Mouse (Mus musculus): ENCODE measurements around the gene Tmem52b. TPM values are rescaled to one million over a fixed set of nuclear protein-coding genes. Genes with fewer than 3 reads are reported as not detected.

Tmem52b gene
- polyA plus RNA-seq (2015; fragmentation: Nextera tagmentation; extraction: Ambion mirVana): 0.04 and 0.11 TPM in 2 replicates

DNA sequence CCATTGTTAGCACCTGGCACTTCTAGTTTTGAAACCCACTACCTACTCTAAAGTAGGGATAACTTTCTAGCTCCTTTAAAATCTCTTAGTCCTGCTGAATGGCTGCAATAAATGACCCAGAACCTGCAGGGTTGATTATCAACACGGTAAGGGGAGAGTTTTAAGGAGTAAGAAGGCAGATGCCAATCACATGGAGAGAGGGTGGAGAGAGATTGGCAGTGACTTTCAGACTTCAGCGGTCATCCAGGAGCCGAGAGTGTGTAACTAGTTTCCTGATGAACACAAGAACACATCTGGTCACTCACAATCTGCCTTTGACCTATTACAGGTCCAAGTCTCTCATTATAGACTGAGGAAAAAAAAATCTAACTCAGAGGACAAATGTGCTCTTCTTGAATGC, at the start of gene Tmem52b:
Gene Tmem52b (plus strand): TSS at position 189 of the 400 bp plus-strand sequence.
- ATAC-seq (ENCODE audit: low FRiP score, low TSS enrichment) (no peak), DNase-seq (ENCODE audit: low spot score) (no peak)
- H3K4me3 ChIP-seq (ENCODE audit: low read depth, low read length): no peak within 1 kb of the TSS
- H3K9me3 ChIP-seq (ENCODE audit: control insufficient read depth, low read length): no peaks in the 10 kb centered on the region
- TF ChIP-seq CTCF (IDR thresholded peaks at IDR 0.05; ENCODE audit: low read depth) (no peak), EP300 (optimal IDR thresholded peaks at IDR 0.05) (no peak)
- H3K9ac ChIP-seq (ENCODE audit: low read length): no peak within 1 kb of the TSS
- no peak within 1 kb of the TSS for H3K27ac ChIP-seq (replicated peaks)
- H3K36me3 ChIP-seq (ENCODE audit: control insufficient read depth, insufficient read depth, low read length): no peaks in the 10 kb centered on the region
- WGBS: 52% methylated on average over 3 of the region's 3 CpGs
- no peak within 1 kb of the TSS for H3K4me2 ChIP-seq (replicated peaks; ENCODE audit: low read depth)
- no peaks in the 10 kb centered on the region for H3K27me3 ChIP-seq (ENCODE audit: control insufficient read depth, insufficient read depth, low read length)
- no peaks in the 10 kb centered on the region; the same call in 1 of the 2 replicates for H3K4me1 ChIP-seq (replicated peaks; ENCODE audit: control insufficient read depth, insufficient read depth)

DNA sequence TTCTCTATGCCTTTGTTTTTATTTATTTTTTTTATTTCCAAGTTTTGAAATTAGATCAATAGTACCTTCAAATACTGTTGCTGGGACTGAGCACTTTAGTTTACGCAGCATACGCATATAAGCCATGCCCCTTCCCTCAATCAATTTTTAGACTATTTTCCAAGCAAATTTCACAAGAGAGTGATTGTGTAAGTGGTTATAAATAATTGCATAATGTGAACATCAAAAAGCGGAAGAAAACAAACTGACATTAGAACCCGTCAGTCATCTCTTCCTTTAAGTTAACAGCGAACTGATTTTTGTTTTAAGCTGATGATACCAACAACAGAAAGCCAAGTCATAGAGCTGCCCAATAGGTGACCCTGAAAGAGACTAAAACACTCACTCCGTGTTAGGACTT, 41.0 kb upstream of the Tmem52b start:
- no peak overlapping the region for H3K4me3 ChIP-seq (ENCODE audit: low read depth, low read length)
- H3K9me3 ChIP-seq (ENCODE audit: control insufficient read depth, low read length): no peaks in the 10 kb centered on the region
- TF ChIP-seq EP300 (optimal IDR thresholded peaks at IDR 0.05) (no peak), CTCF (IDR thresholded peaks at IDR 0.05; ENCODE audit: low read depth) (no peak)
- WGBS: 85% methylated on average over 6 of the region's 6 CpGs
- H3K4me1 ChIP-seq (replicated peaks; ENCODE audit: control insufficient read depth, insufficient read depth): no peaks in the 10 kb centered on the region
- H3K4me2 ChIP-seq (replicated peaks; ENCODE audit: low read depth): no peak overlapping the region
- H3K9ac ChIP-seq (ENCODE audit: low read length): no peak overlapping the region
- ATAC-seq (ENCODE audit: low FRiP score, low TSS enrichment): no peak
- no peak for DNase-seq (ENCODE audit: low spot score)
- H3K27ac ChIP-seq (replicated peaks): no peak overlapping the region
- no peaks in the 10 kb centered on the region for H3K27me3 ChIP-seq (ENCODE audit: control insufficient read depth, insufficient read depth, low read length)
- no peaks in the 10 kb centered on the region for H3K36me3 ChIP-seq (ENCODE audit: control insufficient read depth, insufficient read depth, low read length)

DNA sequence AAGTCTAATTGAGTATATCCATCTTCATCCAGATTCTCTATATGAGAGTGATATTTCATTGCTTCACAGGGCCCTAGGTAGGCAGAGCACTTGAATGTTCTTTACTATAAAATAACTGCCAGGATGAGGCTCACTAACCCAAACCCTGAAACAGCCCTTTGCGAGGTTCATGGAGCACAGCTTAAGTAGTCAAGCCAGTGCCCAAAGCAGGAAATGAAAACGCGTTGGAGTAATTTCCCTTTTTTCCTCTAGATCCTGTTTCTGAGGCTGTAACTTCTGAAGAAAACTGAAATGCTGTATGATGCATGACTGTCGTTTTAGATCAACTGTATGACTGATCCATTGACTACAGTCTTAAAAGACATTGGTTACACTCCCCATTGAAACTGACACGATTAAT, 39.7 kb upstream of the Tmem52b start:
- no peak for TF ChIP-seq CTCF (IDR thresholded peaks at IDR 0.05; ENCODE audit: low read depth)
- no peak for TF ChIP-seq EP300 (optimal IDR thresholded peaks at IDR 0.05)
- 84% methylated on average over 5 of the region's 5 CpGs for WGBS
- no peak overlapping the region for H3K27ac ChIP-seq (replicated peaks)
- H3K9ac ChIP-seq (ENCODE audit: low read length): no peak overlapping the region
- no peaks in the 10 kb centered on the region for H3K4me1 ChIP-seq (replicated peaks; ENCODE audit: control insufficient read depth, insufficient read depth)
- H3K9me3 ChIP-seq (ENCODE audit: control insufficient read depth, low read length): no peaks in the 10 kb centered on the region
- DNase-seq (ENCODE audit: low spot score): no peak
- no peaks in the 10 kb centered on the region for H3K27me3 ChIP-seq (ENCODE audit: control insufficient read depth, insufficient read depth, low read length)
- no peak for ATAC-seq (ENCODE audit: low FRiP score, low TSS enrichment)
- no peak overlapping the region for H3K4me3 ChIP-seq (ENCODE audit: low read depth, low read length)
- no peaks in the 10 kb centered on the region for H3K36me3 ChIP-seq (ENCODE audit: control insufficient read depth, insufficient read depth, low read length)
- no peak overlapping the region for H3K4me2 ChIP-seq (replicated peaks; ENCODE audit: low read depth)

DNA sequence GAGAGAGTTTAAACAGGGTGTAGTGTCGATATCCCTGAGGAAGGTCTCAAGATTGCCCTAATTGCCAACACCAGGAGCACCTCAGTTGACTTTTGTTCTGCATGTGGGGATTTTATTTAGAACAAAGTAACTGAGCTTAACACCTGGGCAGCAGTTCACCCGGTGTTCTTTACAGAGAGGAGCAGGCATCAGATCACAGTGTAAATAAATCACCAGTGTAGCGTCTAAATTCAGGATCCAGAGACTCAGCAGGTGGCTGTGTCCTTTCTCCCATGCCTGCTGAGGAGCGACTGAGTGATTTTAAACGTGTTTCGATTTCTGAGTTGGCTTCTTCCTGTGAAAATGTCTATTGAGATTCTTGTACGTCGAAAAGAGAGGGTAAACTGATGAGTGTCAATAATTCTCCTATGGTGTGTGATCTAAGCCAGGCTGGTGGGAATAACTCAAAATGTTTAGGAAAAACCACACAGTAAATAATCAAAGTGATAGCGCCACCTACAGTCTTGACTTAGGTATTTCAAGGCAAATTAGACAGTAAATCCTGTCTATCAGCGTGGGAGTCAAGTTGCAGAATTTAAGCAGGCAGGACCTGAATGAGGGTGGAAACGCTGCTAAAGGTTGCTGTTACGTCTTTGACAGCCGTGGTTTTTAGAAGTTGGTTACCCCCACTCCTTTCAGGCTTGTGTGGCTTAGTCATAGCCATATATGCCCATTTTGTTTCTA, 35.8 kb upstream of the Tmem52b start:
- ATAC-seq (ENCODE audit: low FRiP score, low TSS enrichment) (no peak), DNase-seq (ENCODE audit: low spot score) (no peak)
- Histone ChIP-seq H3K9me3 (ENCODE audit: control insufficient read depth, low read length) (no peaks in the 10 kb centered on the region), H3K27me3 (ENCODE audit: control insufficient read depth, insufficient read depth, low read length) (no peaks in the 10 kb centered on the region), H3K4me1 (replicated peaks; ENCODE audit: control insufficient read depth, insufficient read depth) (no peaks in the 10 kb centered on the region), H3K4me2 (replicated peaks; ENCODE audit: low read depth) (no peak overlapping the region), H3K27ac (replicated peaks) (no peak overlapping the region), H3K9ac (ENCODE audit: low read length) (no peak overlapping the region), H3K4me3 (ENCODE audit: low read depth, low read length) (no peak overlapping the region), H3K36me3 (ENCODE audit: control insufficient read depth, insufficient read depth, low read length) (no peaks in the 10 kb centered on the region)
- 26% methylated on average over 13 of the region's 13 CpGs for WGBS
- TF ChIP-seq CTCF (IDR thresholded peaks at IDR 0.05; ENCODE audit: low read depth): peak; percentile 72
- TF ChIP-seq EP300 (optimal IDR thresholded peaks at IDR 0.05): no peak

DNA sequence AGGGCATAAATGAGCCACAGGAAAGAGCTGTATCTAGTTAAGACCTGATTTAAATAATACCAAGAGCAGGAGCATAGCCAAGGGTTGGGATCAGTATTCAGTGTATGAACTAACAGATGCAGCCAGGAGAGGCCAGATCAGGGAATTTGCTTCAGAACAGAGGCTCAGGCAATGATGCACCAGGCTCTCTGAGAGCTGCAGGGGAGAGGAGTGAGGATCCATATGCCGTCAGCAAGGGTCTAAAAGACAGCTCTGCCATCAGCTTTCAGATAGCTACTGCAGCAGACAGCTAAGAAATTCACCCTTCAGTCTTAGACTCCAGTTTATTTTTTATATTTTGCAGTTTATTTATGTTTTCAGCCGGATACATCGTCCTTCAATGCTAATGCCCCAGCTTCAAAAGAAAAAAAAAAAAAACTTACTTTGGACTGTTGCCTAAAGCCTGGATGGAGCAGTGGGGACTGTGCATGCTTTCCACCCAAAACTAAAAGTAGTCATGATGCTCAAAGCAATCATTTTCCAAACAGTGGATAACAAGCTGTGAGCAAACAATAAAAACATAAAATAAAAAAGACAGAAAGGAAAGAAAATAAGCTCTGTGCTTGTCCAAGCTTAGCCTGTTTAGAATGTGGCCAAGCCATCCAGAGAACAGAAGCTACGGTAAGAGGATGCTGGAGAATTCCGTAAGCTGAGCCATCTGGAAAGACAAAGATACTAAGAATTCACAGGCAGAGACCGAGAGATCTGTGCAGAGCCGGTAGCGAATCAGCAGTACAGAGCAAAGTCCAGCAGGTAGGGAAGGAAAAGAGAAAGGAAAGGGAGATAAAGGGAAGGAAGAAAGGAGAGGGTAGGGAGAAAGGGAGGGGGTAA, 32.0 kb upstream of the Tmem52b start:
- WGBS: 43% methylated on average over 8 of the region's 8 CpGs
- H3K27ac ChIP-seq (replicated peaks): no peak overlapping the region
- H3K9ac ChIP-seq (ENCODE audit: low read length): no peak overlapping the region
- H3K27me3 ChIP-seq (ENCODE audit: control insufficient read depth, insufficient read depth, low read length): no peaks in the 10 kb centered on the region
- no peaks in the 10 kb centered on the region for H3K9me3 ChIP-seq (ENCODE audit: control insufficient read depth, low read length)
- ATAC-seq (ENCODE audit: low FRiP score, low TSS enrichment) (no peak), DNase-seq (ENCODE audit: low spot score) (no peak)
- no peaks in the 10 kb centered on the region for H3K4me1 ChIP-seq (replicated peaks; ENCODE audit: control insufficient read depth, insufficient read depth)
- H3K4me3 ChIP-seq (ENCODE audit: low read depth, low read length): no peak overlapping the region
- no peaks in the 10 kb centered on the region for H3K36me3 ChIP-seq (ENCODE audit: control insufficient read depth, insufficient read depth, low read length)
- TF ChIP-seq CTCF (IDR thresholded peaks at IDR 0.05; ENCODE audit: low read depth) (no peak), EP300 (optimal IDR thresholded peaks at IDR 0.05) (no peak)
- no peak overlapping the region for H3K4me2 ChIP-seq (replicated peaks; ENCODE audit: low read depth)

DNA sequence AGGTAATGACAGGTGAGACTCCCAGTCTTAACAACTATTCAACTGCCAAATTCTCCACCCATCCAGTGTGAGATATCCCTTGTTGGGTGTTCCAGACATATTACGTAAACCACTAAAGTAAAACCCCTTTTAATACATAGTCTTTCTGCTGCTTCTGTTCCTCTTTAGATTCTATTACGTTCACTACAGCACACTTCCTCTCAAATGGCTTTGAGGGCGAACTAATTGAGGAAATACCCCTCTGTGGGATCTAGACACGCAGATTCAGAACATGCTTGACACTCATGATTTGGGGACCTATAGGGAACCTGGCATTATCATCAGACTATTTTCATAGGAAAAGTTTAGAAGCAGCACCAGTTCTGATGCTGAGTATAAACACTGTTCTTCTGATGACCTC, 17.4 kb upstream of the Tmem52b start:
- 73% methylated on average over 4 of the region's 4 CpGs for WGBS
- Histone ChIP-seq H3K9me3 (ENCODE audit: control insufficient read depth, low read length) (no peaks in the 10 kb centered on the region), H3K4me3 (ENCODE audit: low read depth, low read length) (no peak overlapping the region), H3K27ac (replicated peaks) (no peak overlapping the region), H3K27me3 (ENCODE audit: control insufficient read depth, insufficient read depth, low read length) (no peaks in the 10 kb centered on the region), H3K4me2 (replicated peaks; ENCODE audit: low read depth) (no peak overlapping the region), H3K9ac (ENCODE audit: low read length) (no peak overlapping the region), H3K4me1 (replicated peaks; ENCODE audit: control insufficient read depth, insufficient read depth) (no peaks in the 10 kb centered on the region), H3K36me3 (ENCODE audit: control insufficient read depth, insufficient read depth, low read length) (no peaks in the 10 kb centered on the region)
- TF ChIP-seq CTCF (IDR thresholded peaks at IDR 0.05; ENCODE audit: low read depth) (no peak), EP300 (optimal IDR thresholded peaks at IDR 0.05) (no peak)
- DNase-seq (ENCODE audit: low spot score) (no peak), ATAC-seq (ENCODE audit: low FRiP score, low TSS enrichment) (no peak)

Data from stomach, postnatal 0 days (tissue).